Comparison of ENCODE assay signal across 9 mouse cellular contexts in the genomic region with DNA sequence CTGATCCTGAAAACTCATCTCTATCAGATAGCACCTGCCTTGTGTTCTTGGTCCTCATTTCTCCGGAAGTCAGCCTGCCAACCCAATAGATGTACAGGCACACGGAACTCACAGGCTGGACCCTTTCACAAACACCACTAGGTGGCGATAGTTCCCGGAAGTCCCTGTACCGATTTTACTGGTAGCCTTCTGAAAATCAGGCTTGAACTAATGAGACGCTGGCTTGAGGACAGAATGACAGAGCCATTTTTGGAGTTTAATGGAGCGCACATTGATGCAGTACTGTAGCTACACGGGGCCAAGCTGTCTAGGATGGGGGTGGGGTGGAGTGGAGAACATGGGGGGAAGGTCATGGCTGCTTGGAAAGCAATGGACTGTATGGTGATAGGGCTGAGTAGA. TPM values are rescaled to one million over a fixed set of nuclear protein-coding genes. Genes with fewer than 3 reads are reported as not detected.
A peak's percentile ranks its signal among the peaks of the same experiment; 100 is the strongest.
DNase-seq lines count a peak whose midpoint lies in the region; ATAC-seq and TF ChIP-seq lines count a peak whose summit lies in the region.
"Had no signal": no experiment of that assay in that cellular context is flagged by ENCODE, and none has a peak within 500 bp of the region (broad histone marks: within the 10 kb centered on the region; RNA-seq: fewer than 3 reads in every experiment).

No protein-coding gene starts in this region.

- H3K36me3 ChIP-seq in heart, embryonic 16.5 days (ENCODE audit: control insufficient read depth, insufficient read depth): no peaks in the 10 kb centered on the region
- H3K36me3 ChIP-seq in liver, adult 2 months (ENCODE audit: control insufficient read depth, insufficient read depth, low read length): no peaks in the 10 kb centered on the region

- no peak overlapping the region; the same call in 1 of the 2 replicates for H3K9ac ChIP-seq in heart, embryonic 16.5 days (ENCODE audit: low read length)
- no peak overlapping the region for H3K9ac ChIP-seq in liver, adult 2 months (ENCODE audit: low read depth, low read length)

- H3K79me2 ChIP-seq in liver, adult 2 months (ENCODE audit: control insufficient read depth, insufficient read depth, low read length): no peaks in the 10 kb centered on the region

- H3K27ac ChIP-seq in heart, embryonic 16.5 days (ENCODE audit: low read length): no peak overlapping the region
- no peak overlapping the region for H3K27ac ChIP-seq in liver, adult 2 months (replicated peaks; ENCODE audit: insufficient read depth, low read depth, low read length)

- no peaks in the 10 kb centered on the region for H3K27me3 ChIP-seq in heart, embryonic 16.5 days (ENCODE audit: control insufficient read depth, insufficient read depth, low read length)
- H3K27me3 ChIP-seq in liver, adult 2 months (ENCODE audit: control insufficient read depth, insufficient read depth, low read length): no peaks in the 10 kb centered on the region

- peak; percentile 52 for DNase-seq in 3T3-L1 (ENCODE audit: low read depth, low spot score)
- peak; percentile 68 for DNase-seq in 416B (ENCODE audit: low read depth)
- peak; percentile 67 for DNase-seq in c-Kit-positive CD71-positive TER-119-negative erythroid progenitor cells, embryonic 14.5 days (ENCODE audit: low read depth)
- DNase-seq in liver, adult 2 months (ENCODE audit: extremely low read depth, low read depth, low spot score): peak; percentile 21
- DNase-seq in neural tube, embryonic 10.5 days (ENCODE audit: extremely low spot score, low spot score): peak; percentile 73
- no peak for DNase-seq in frontal cortex, postnatal 36 days (ENCODE audit: low spot score in 2 of 2)
- no peak for DNase-seq in ovary, adult 18-20 months (ENCODE audit: low spot score)

- H3K4me1 ChIP-seq in heart, embryonic 16.5 days (ENCODE audit: control insufficient read depth, insufficient read depth, low read length): peaks cover 8% of the 10 kb centered on the region
- no peaks in the 10 kb centered on the region for H3K4me1 ChIP-seq in liver, adult 2 months (ENCODE audit: control insufficient read depth, insufficient read depth, low read length)

- TF ChIP-seq POLR2A in liver, adult 2 months (IDR thresholded peaks at IDR 0.05; ENCODE audit: extremely low read depth, insufficient read depth, low read length): no peak

- H3K4me2 ChIP-seq in heart, embryonic 16.5 days (ENCODE audit: low read depth, low read length): peak overlapping the region; percentile 70

- WGBS in heart, embryonic 16.5 days: 6% methylated on average over 8 of the region's 8 CpGs
- WGBS in liver, adult 2 months: 14% methylated on average over 8 of the region's 8 CpGs

- 0 out of 2 replicates have a peak, but pooled peaks cover 3% of the 10 kb centered on the region for H3K9me3 ChIP-seq in heart, embryonic 16.5 days (replicated peaks; ENCODE audit: control insufficient read depth, low read length)

- no peak for ATAC-seq in heart, embryonic 16.5 days (replicated peaks; ENCODE audit: extremely low read depth, insufficient read depth, low FRiP score)

- peak overlapping the region; percentile 47 for H3K4me3 ChIP-seq in heart, embryonic 16.5 days (ENCODE audit: low read length)
- no peak overlapping the region for H3K4me3 ChIP-seq in liver, adult 2 months (ENCODE audit: insufficient read depth, low read depth, low read length)

- peak; percentile 26; the same call in 1 of the 2 replicates for TF ChIP-seq CTCF in liver, adult 2 months (IDR thresholded peaks at IDR 0.05; ENCODE audit: low read depth, low read length)

RNA-seq across cellular contexts. Expression of a gene that starts 18.5 kb away (rescaled TPM):
- polyA plus RNA-seq in heart, embryonic 16.5 days (2015; fragmentation: Nextera tagmentation; extraction: Ambion mirVana): 0.19 and 0.34 TPM in 2 replicates
- not detected in 2 replicates for total RNA-seq in liver, adult 2 months (2014; rRNA removed)
- not detected in 2 replicates for polyA plus RNA-seq in liver, adult 2 months (2012; rRNA removed)
- polyA plus RNA-seq: large intestine, adult 2 months had no signal

RNA-seq across cellular contexts. Expression of a gene that starts 32.1 kb away (rescaled TPM):
- 5.0 and 7.4 TPM in 2 replicates for polyA plus RNA-seq in heart, embryonic 16.5 days (2015; fragmentation: Nextera tagmentation; extraction: Ambion mirVana)
- 1.4 and 1.9 TPM in 2 replicates for total RNA-seq in liver, adult 2 months (2014; rRNA removed)
- polyA plus RNA-seq in liver, adult 2 months (2012; rRNA removed): 1.3 and 1.7 TPM in 2 replicates

Comparison
In these comparisons a context has a peak if more than half of its experiments do, and no peak if none do; other contexts are left out.
1. DNase-seq: peak in 3T3-L1 (single experiment), 416B (single experiment), c-Kit-positive CD71-positive TER-119-negative erythroid progenitor cells, embryonic 14.5 days (single experiment), liver, adult 2 months (single experiment) and neural tube, embryonic 10.5 days (single experiment); none in frontal cortex, postnatal 36 days (0 of 2) and ovary, adult 18-20 months (single experiment).